Mouse (Mus musculus) lung, adult 2 months (tissue): Measurements from ENCODE around the gene Ctsl. TPM values are rescaled to one million over a fixed set of nuclear protein-coding genes. Genes with fewer than 3 reads are reported as not detected.

Source experiments
- DNase-seq: peaks from one replicate; pipeline ENCODE4 v3.0.0; 2022
- H3K4me1 ChIP-seq: fragments of 200-500 bp; 2 replicates; pipeline ENCODE4 v1.6.1; 2011; ENCODE audit warnings: low read length; ENCODE audit not compliant: control insufficient read depth, insufficient read depth
- H3K4me3 ChIP-seq: fragments of 200-500 bp; replicated peaks from 2 replicates; pipeline ENCODE3; 2011; ENCODE audit warnings: low read depth, mild to moderate bottlenecking, control low read depth, low read length; ENCODE audit errors: extremely low read depth
- CTCF ChIP-seq: fragments of 200-500 bp; IDR thresholded peaks from 2 replicates; pipeline ENCODE4 v1.5.1; 2011; ENCODE audit warnings: mild to moderate bottlenecking, low read length, control low read depth; ENCODE audit not compliant: insufficient read depth
- POLR2A ChIP-seq: fragments of 200-500 bp; IDR thresholded peaks from 2 replicates; pipeline ENCODE4 v1.6.1; 2011; ENCODE audit warnings: low read depth, mild to moderate bottlenecking, control low read depth, low read length, borderline replicate concordance; ENCODE audit errors: extremely low read depth
- WGBS: fragments of 180-500 bp; shearing (Covaris S2); methylation state at CpG from one replicate; pipeline ENCODE4 v1.1.7; 2018; 5-methylcytosine and 5-hydroxymethylcytosine counted together
- polyA plus RNA-seq: library from polyadenylated mRNA; depleted of rRNA; stranded (reverse); fragments of >200 nt; gene quantifications from 2 replicates; pipeline ENCODE4 v1.2.3, GENCODE M21; 2012; rRNA removed

Gene Ctsl
- polyA plus RNA-seq, 1 experiment, result 98.1 TPM

- DNase-seq, result no peak
- 16% methylated on average over 1 of the region's 1 CpGs for WGBS
- peak overlapping the region; percentile 92 for H3K4me3 ChIP-seq
- H3K4me1 ChIP-seq, result peaks cover 16% of the 10 kb centered on the region
- TF ChIP-seq CTCF, result no peak
- no peak for TF ChIP-seq POLR2A
Observed at GRCm38 (mm10) chr13:64311266-64311665, 59.4 kb downstream of the Ctsl start.

GRCm38 (mm10) chr13:64310585-64310984 lies 60.1 kb downstream of the Ctsl start:
- H3K4me1 ChIP-seq, result peaks cover 16% of the 10 kb centered on the region
- no peak for DNase-seq
- 26% methylated on average over 6 of the region's 6 CpGs for WGBS
- no peak for TF ChIP-seq CTCF
- TF ChIP-seq POLR2A, result no peak
- H3K4me3 ChIP-seq, result no peak overlapping the region

GRCm38 (mm10) chr13:64309842-64310241 lies 60.8 kb downstream of the Ctsl start:
- Histone ChIP-seq H3K4me1 (peaks cover 16% of the 10 kb centered on the region), H3K4me3 (no peak overlapping the region)
- TF ChIP-seq POLR2A, result no peak
- TF ChIP-seq CTCF, result no peak
- no peak for DNase-seq
- WGBS, result 41% methylated on average over 11 of the region's 11 CpGs

Other genes with a start within 250 kb of the Ctsl start
- gene Slc35d2, start 241.5 kb downstream of the Ctsl start, polyA plus RNA-seq, result 5.7 and 6.8 TPM in 2 replicates
- 7.1 and 10.4 TPM in 2 replicates for gene Zfp367, start 217.7 kb downstream of the Ctsl start, polyA plus RNA-seq
- 22.6 and 26.7 TPM in 2 replicates for gene Habp4, start 209.1 kb downstream of the Ctsl start, polyA plus RNA-seq
- 4.2 and 6.6 TPM in 2 replicates for gene Cdc14b, start 95.6 kb downstream of the Ctsl start, polyA plus RNA-seq
- 17.8 and 18.0 TPM in 2 replicates for gene Aaed1, start 58.2 kb downstream of the Ctsl start, polyA plus RNA-seq
- gene Cdk20, start 61.4 kb upstream of the Ctsl start, polyA plus RNA-seq, result 17.0 and 20.1 TPM in 2 replicates
- gene Fam240b, start 126.9 kb upstream of the Ctsl start, polyA plus RNA-seq, result not detected in 2 replicates